Mouse (Mus musculus) adrenal gland, postnatal 0 days (tissue): ENCODE results near the gene Ms4a2. TPM values are rescaled to one million over a fixed set of nuclear protein-coding genes. Genes with fewer than 3 reads are reported as not detected.

ENCODE experiments used
- polyA plus RNA-seq: library from polyadenylated mRNA; unstranded; fragments of >200 nt; fragmentation: Nextera tagmentation; extraction: Ambion mirVana; gene quantifications from 2 replicates; pipeline ENCODE4 v1.2.1, GENCODE M21; 2015

The Ms4a2 gene
- 0.54 and 0.59 TPM in 2 replicates for polyA plus RNA-seq

GRCm38 (mm10) chr19:11623551-11623950, at the start of gene Ms4a2:
Gene Ms4a2 (minus strand): TSS chr19:11623719.

GRCm38 (mm10) chr19:11660459-11660858, 36.9 kb upstream of the Ms4a2 start, which contains the start of gene Oosp2:
Gene Oosp2 (minus strand): TSS chr19:11660559.

DNA sequence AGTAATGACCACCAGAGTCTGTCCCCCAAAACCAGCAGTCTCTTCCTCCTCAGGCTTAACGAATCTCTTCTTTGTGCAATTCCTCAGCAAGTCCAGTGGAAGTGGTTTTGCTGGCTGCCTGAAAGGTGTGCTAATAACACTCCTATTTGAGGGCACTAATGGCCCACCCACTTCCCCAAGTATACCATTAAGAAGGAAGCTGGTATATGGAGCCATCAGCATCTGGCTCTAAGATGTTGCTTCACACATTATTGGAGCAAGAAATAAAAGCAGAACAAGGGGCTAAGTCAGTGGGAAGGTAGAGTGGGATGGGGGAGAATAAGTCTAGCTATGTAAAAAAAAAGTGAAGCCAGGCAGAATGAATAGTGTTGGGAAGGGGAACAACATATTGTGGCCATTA, 17.2 kb upstream of the Ms4a2 start, which contains the start of gene Ms4a3:
TSS of gene Ms4a3 (minus strand) at position 120 of the 400 bp plus-strand sequence.

DNA sequence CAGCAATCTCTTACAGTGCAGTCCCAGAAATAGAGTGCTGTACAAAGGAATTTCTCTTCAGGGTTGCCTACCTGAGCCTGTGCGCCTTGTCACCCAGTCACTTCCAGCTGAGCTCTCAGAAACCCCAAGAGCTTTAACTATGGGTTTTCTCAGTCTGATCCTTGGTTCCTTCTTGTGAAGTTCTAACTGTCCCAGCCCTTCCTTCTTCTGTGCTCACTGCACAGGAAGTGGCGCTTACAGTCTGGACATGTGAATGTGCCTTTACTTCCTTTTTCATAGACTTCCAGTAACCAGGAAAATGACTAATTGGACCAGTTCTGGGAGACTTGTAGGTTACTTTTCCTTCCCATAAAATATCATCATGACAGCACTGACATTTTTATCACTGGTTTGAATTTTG, 18.9 kb downstream of the Ms4a2 start, which contains the start of gene Ms4a6d:
TSS of gene Ms4a6d (minus strand) at position 247 of the 400 bp plus-strand sequence.

Other genes with a start within 250 kb of the Ms4a2 start
- 13.8 and 15.1 TPM in 2 replicates for gene Ms4a4a, start 248.2 kb downstream of the Ms4a2 start, polyA plus RNA-seq
- 1.6 and 3.9 TPM in 2 replicates for gene Ms4a4c, start 218.9 kb downstream of the Ms4a2 start, polyA plus RNA-seq
- gene Ms4a4b, start 180.2 kb downstream of the Ms4a2 start, polyA plus RNA-seq: 1.4 and 1.5 TPM in 2 replicates
- 17.0 and 27.1 TPM in 2 replicates for gene Ms4a6c, start 154.4 kb downstream of the Ms4a2 start, polyA plus RNA-seq
- 0.41 TPM in 1 of 2 replicates, not detected in the other for gene Gm8369, start 137.8 kb downstream of the Ms4a2 start, polyA plus RNA-seq
- 15.2 and 20.5 TPM in 2 replicates for gene Ms4a6b, start 107.2 kb downstream of the Ms4a2 start, polyA plus RNA-seq
- gene Ms4a4d, start 86.9 kb downstream of the Ms4a2 start, polyA plus RNA-seq: 11.0 and 21.6 TPM in 2 replicates
- 19.1 and 24.5 TPM in 2 replicates for gene Ms4a6d, start 18.9 kb downstream of the Ms4a2 start, polyA plus RNA-seq
- gene Ms4a3, start 17.1 kb upstream of the Ms4a2 start, polyA plus RNA-seq: 0.69 and 2.6 TPM in 2 replicates
- 0.76 TPM in 1 of 2 replicates, not detected in the other for gene Oosp2, start 36.8 kb upstream of the Ms4a2 start, polyA plus RNA-seq
- 4.0 TPM in 2 replicates for gene Oosp1, start 67.4 kb upstream of the Ms4a2 start, polyA plus RNA-seq
- not detected in 2 replicates for gene Oosp3, start 73.3 kb upstream of the Ms4a2 start, polyA plus RNA-seq
- gene Gif, start 123.8 kb upstream of the Ms4a2 start, polyA plus RNA-seq: 0.35 TPM in 1 of 2 replicates, not detected in the other
- gene Mrpl16, start 146.7 kb upstream of the Ms4a2 start, polyA plus RNA-seq: 52.6 and 60.2 TPM in 2 replicates
- gene Stx3, start 195.7 kb upstream of the Ms4a2 start, polyA plus RNA-seq: 5.9 and 9.2 TPM in 2 replicates
- gene Olfr1417, start 215.5 kb upstream of the Ms4a2 start, polyA plus RNA-seq: 0.14 TPM in 1 of 2 replicates, not detected in the other
- not detected in 2 replicates for gene Olfr1418, start 237.3 kb upstream of the Ms4a2 start, polyA plus RNA-seq